Mouse (Mus musculus): ENCODE results near the gene Col24a1. TPM values are rescaled to one million over a fixed set of nuclear protein-coding genes. Genes with fewer than 3 reads are reported as not detected.

Col24a1 gene
- polyA plus RNA-seq, 3 experiments from 2014 or later: 0.12 TPM; not detected in 2

- ATAC-seq: no peak
Observed at GRCm38 (mm10) chr3:145463731-145464130, 171.5 kb downstream of the Col24a1 start.

- no peak for ATAC-seq
Observed at GRCm38 (mm10) chr3:145471094-145471493, 178.8 kb downstream of the Col24a1 start.

GRCm38 (mm10) chr3:145474163-145474562 is 181.9 kb downstream of the Col24a1 start:
- ATAC-seq: no peak

- no peak for ATAC-seq
Observed at GRCm38 (mm10) chr3:145476634-145477033, 184.4 kb downstream of the Col24a1 start.

- no peak for ATAC-seq
Observed at GRCm38 (mm10) chr3:145477074-145477473, 184.8 kb downstream of the Col24a1 start.

- ATAC-seq: no peak
Observed at GRCm38 (mm10) chr3:145478446-145478845, 186.2 kb downstream of the Col24a1 start.

- ATAC-seq: no peak
Observed at GRCm38 (mm10) chr3:145490279-145490678, 198.0 kb downstream of the Col24a1 start.

GRCm38 (mm10) chr3:145491326-145491725 is 199.1 kb downstream of the Col24a1 start:
- no peak for ATAC-seq

GRCm38 (mm10) chr3:145498127-145498526 is 205.9 kb downstream of the Col24a1 start:
- no peak for ATAC-seq

GRCm38 (mm10) chr3:145498893-145499292 is 206.6 kb downstream of the Col24a1 start:
- ATAC-seq: no peak

GRCm38 (mm10) chr3:145504830-145505229 is 212.6 kb downstream of the Col24a1 start:
- ATAC-seq: no peak

GRCm38 (mm10) chr3:145508550-145508949 is 216.3 kb downstream of the Col24a1 start:
- ATAC-seq: no peak

- ATAC-seq: no peak
Observed at GRCm38 (mm10) chr3:145514197-145514596, 221.9 kb downstream of the Col24a1 start.

- no peak for ATAC-seq
Observed at GRCm38 (mm10) chr3:145521528-145522080, 229.3 kb downstream of the Col24a1 start.

- no peak for ATAC-seq
Observed at GRCm38 (mm10) chr3:145522311-145522710, 230.0 kb downstream of the Col24a1 start.

- ATAC-seq: no peak
Observed at GRCm38 (mm10) chr3:145525266-145525665, 233.0 kb downstream of the Col24a1 start.

- ATAC-seq: no peak
Observed at GRCm38 (mm10) chr3:145537870-145538269, 245.6 kb downstream of the Col24a1 start.

GRCm38 (mm10) chr3:145548441-145549415 is 256.5 kb downstream of the Col24a1 start:
- ATAC-seq: no peak

GRCm38 (mm10) chr3:145550216-145550615 is 257.9 kb downstream of the Col24a1 start:
- ATAC-seq: no peak

GRCm38 (mm10) chr3:145554388-145554787 is 262.1 kb downstream of the Col24a1 start:
- ATAC-seq: no peak

- ATAC-seq: no peak
Observed at GRCm38 (mm10) chr3:145556206-145556605, 263.9 kb downstream of the Col24a1 start.

- ATAC-seq: no peak
Observed at GRCm38 (mm10) chr3:145559675-145560074, 267.4 kb downstream of the Col24a1 start.

- ATAC-seq: no peak
Observed at GRCm38 (mm10) chr3:145560117-145560516, 267.8 kb downstream of the Col24a1 start.

- ATAC-seq: no peak
Observed at GRCm38 (mm10) chr3:145574468-145574867, 282.2 kb downstream of the Col24a1 start.
